Mouse (Mus musculus): Measurements from ENCODE around the gene Rabggta.

- TF ChIP-seq CTCF (IDR thresholded peaks at IDR 0.05; ENCODE audit: insufficient read depth, low read depth, low read length): no peak
- no peak for TF ChIP-seq POLR2A (IDR thresholded peaks at IDR 0.05; ENCODE audit: insufficient read depth, low read depth, low read length)
These were observed 8.3 kb downstream of the Rabggta start, which contains the start of gene Tgm1 for GRCm38 (mm10) chr14:55713729-55714122.

All from olfactory bulb, adult 2 months (tissue).